In genomic region chr3:25240196-25240595, GRCm38 (mm10) we compare ENCODE assay signal across 5 mouse cellular contexts.
"Had no signal": no experiment of that assay in that cellular context is flagged by ENCODE, and none has a peak within 500 bp of the region (broad histone marks: within the 10 kb centered on the region; RNA-seq: fewer than 3 reads in every experiment).

No protein-coding gene starts in this region.

- DNase-seq: kidney, postnatal 25 days; lung, adult 2 months; lung, postnatal 36 days; retina, postnatal 1 day; thymus, postnatal 4 days had no signal
